Mouse (Mus musculus) Patski (cell line): Measurements from ENCODE around the gene Gm26566. TPM values are rescaled to one million over a fixed set of nuclear protein-coding genes. Genes with fewer than 3 reads are reported as not detected.

ENCODE experiments used
- ATAC-seq: fragments of 100-300 bp; one replicate; pipeline ENCODE4 v1.8.0; 2021
- CTCF ChIA-PET: fragments of 350-600 bp; sonication (Branson Sonifier 250); formaldehyde crosslinking; loops from one replicate; lab custom pipeline; 2022; ENCODE audit warnings: inconsistent platforms; lab: Charles Lee
- POLR2A ChIA-PET: fragments of 350-600 bp; sonication (Branson Sonifier 250); formaldehyde crosslinking; loops from one replicate; lab custom pipeline; 2022; ENCODE audit warnings: antibody characterized with exemption, inconsistent platforms; lab: Charles Lee
- DNase-seq: peaks from one replicate; pipeline ENCODE4 v3.0.0-alpha.2; 2011; ENCODE audit warnings: low read depth, low spot score
- H3K27me3 ChIP-seq: fragments of 371-371 bp; one replicate; pipeline ENCODE4 v1.5.1; 2021
- CTCF ChIP-seq: fragments of 100-300 bp; IDR thresholded peaks from one replicate; pipeline ENCODE4 v1.5.1; 2021
- in situ Hi-C: fragments of 300-500 bp; cut with MboI; formaldehyde crosslinking; loops from 3 replicates; pipeline ENCODE4 v1.11.1; 2018; ENCODE audit warnings: low pct_unique_long_range_greater_than_20kb, mixed read lengths
- polyA plus RNA-seq: library from polyadenylated mRNA; unstranded; gene quantifications from one replicate; pipeline ENCODE4 v1.2.3, GENCODE M21; 2021

Gene Gm26566
- polyA plus RNA-seq, 1 experiment from 2014 or later, result 1.3 TPM

DNA sequence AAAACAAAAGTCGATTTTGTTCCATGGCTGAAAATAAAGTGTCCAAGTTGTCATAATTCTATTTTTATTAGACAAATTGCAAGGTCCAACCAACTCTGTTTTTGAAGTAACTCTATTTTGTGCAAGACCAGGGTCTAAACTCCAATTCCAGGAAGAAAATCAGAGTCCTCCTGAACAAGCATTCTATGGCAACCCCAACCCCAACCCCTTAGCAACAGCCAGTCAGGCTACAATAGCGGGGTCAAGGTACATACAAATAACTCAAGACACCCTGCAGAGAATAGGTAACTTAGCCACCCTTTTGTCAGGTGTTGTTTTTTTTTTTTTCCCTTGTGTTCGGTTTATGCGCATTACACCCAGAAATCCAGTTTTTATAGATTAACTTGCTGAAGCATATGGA, 23.9 kb upstream of the Gm26566 start:
- CTCF ChIA-PET, result interaction anchor here (2.1 to 4.2 kb wide), 3 partner anchors 8 to 40 kb away, joined by 8 to 62 read pairs (median 21); partner anchors contain the start of genes Gm26566 and Klhl9
- H3K27me3 ChIP-seq, result peaks cover 10% of the 10 kb centered on the region
- DNase-seq (no peak), ATAC-seq (no peak)
- POLR2A ChIA-PET, result no interaction called here
- in situ Hi-C loops, result no loop called here
- TF ChIP-seq CTCF, result no peak

DNA sequence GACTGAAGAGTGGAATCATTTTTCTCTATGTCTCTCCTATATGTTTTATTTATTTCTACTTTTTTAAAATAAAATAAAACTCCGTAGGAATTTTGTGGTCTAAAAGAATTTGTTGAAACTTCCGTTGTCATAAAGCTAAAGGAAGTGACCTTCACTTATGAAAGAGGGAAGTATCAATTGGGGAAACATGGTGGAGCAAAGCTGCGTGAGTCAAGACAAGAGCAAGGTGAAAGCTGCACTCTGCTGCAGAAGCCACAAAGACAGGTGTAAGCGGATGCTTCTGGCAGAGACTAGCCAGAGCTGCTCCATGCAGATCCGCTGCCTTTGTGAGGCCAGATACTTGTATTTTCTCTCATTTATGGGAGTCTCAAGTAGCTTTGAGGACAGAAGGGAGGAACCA, 22.8 kb upstream of the Gm26566 start:
- ChIA-PET POLR2A (interaction anchor here (0.6 kb wide), 1 partner anchor 11 kb away, joined by 3 read pairs; no protein-coding TSS in a partner anchor), CTCF (interaction anchor here (0.9 to 4.2 kb wide), 4 partner anchors 25 to 58 kb away, joined by 3 to 62 read pairs (median 12); partner anchors contain the start of genes Gm26566 and Klhl9)
- in situ Hi-C loops, result no loop called here
- no peak for TF ChIP-seq CTCF
- ATAC-seq (no peak), DNase-seq (no peak)
- H3K27me3 ChIP-seq, result peaks cover 3% of the 10 kb centered on the region

DNA sequence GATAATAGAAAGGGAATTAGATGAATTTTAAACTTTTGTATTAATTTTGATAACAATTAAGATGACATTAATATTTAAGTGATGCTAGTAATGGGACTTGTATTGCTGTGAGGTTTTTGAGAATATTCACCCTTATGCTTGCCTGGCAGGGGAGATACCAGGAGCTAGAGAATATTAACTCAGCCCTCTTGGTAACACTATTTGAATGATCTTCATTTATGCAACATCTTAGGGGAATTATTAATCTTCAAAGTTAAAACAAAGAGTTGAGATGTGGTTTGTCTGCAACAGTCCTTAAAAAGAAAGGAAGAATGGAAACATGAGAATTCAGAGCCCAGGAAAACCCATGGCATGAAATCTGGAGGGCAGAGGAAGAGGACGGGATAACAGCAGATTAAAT, 22.3 kb upstream of the Gm26566 start:
- ChIA-PET POLR2A (no interaction called here), CTCF (interaction anchor here (0.9 to 4.2 kb wide), 3 partner anchors 24 to 58 kb away, joined by 3 to 62 read pairs (median 4); partner anchors contain the start of genes Gm26566 and Klhl9)
- DNase-seq (no peak), ATAC-seq (no peak)
- in situ Hi-C loops, result no loop called here
- TF ChIP-seq CTCF, result no peak
- peaks cover 3% of the 10 kb centered on the region for H3K27me3 ChIP-seq

DNA sequence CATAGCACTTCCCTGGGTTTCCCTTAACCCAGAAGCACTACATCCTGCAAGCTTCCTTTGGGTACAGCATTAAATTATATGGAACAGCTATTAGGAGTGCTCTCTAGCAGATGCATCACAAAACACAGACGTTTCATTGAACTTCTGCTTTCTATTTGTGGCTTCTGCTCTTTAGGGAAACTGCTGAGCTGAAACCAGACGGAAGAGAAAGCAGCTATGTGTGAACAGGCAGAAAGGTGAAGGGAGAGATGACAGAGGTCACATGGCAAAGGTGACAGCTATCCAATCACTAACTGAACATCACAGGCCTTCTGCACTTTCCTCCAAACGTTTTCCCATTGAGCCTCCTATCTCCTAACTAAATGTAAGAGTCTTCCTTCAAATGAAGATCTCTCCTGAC, 15.7 kb upstream of the Gm26566 start:
- CTCF ChIA-PET, result interaction anchor here (1.2 to 2.4 kb wide), 3 partner anchors 9 to 33 kb away, joined by 3 to 8 read pairs (median 3); partner anchors contain the start of gene Klhl9

DNA sequence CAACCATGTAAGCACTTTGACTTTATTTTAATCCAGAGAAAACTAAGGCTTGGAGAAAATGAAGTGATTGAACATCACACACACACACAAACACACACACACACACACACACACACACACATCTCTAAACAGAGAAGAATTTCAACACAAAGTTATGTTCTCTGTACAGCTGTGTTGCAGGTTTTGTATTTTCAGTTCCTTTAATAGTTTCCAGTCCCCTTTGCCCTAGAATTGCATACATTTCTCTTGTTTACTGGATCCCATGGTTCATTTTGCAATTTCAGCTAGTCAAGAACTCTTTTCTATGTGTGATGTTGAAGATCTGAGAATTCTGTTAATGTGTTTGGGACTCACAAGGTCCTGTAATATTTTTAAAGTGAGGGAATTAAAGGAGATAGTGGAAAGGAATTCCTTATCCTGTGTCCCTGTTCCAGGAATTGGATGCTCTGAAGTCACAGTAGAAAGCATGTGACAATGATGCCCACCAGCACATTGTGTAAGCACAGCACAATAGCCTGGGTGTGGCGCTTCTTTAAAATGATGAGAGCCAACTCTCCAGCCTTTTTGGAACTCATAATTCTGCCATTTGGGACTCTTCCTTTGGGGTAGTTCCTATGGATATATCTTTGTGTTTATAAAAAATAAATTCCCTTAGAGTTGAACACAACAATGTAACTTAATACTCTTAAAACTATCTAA, 14.3 kb upstream of the Gm26566 start:
- ChIA-PET POLR2A (no interaction called here), CTCF (interaction anchor here (2.4 kb wide), 1 partner anchor 11 kb away, joined by 8 read pairs; no protein-coding TSS in a partner anchor)
- DNase-seq (no peak), ATAC-seq (no peak)
- no peak for TF ChIP-seq CTCF
- no peaks in the 10 kb centered on the region for H3K27me3 ChIP-seq
- in situ Hi-C loops, result no loop called here

More for the DNA sequence above, 15.7 kb upstream of the Gm26566 start:
- DNase-seq (no peak), ATAC-seq (no peak)
- POLR2A ChIA-PET, result no interaction called here
- no peak for TF ChIP-seq CTCF
- no peaks in the 10 kb centered on the region for H3K27me3 ChIP-seq
- in situ Hi-C loops, result no loop called here

DNA sequence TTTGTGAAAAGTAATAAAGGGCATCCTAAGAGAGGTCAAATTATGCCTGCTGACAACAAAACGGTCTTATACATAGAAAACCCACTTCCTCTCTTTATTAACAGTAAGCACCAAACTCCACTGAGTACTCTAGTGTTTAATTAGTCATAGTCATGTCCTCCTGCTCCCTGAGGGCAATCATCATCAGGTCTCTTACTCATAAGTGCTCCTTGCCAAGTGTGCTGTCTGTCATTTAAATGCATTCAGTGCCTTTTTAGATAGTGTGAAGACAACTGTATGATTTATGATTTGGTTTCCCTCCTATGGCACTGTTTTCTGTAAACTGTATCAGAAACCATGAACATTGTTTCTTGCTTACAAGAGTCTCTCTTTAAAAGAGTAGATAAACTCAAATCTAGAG, 7.3 kb upstream of the Gm26566 start:
- CTCF ChIA-PET, result interaction anchor here (1.5 kb wide), 1 partner anchor 18 kb away, joined by 5 read pairs; no protein-coding TSS in a partner anchor
- TF ChIP-seq CTCF, result no peak
- POLR2A ChIA-PET, result no interaction called here
- no peaks in the 10 kb centered on the region for H3K27me3 ChIP-seq
- ATAC-seq (no peak), DNase-seq (no peak)
- in situ Hi-C loops, result no loop called here

DNA sequence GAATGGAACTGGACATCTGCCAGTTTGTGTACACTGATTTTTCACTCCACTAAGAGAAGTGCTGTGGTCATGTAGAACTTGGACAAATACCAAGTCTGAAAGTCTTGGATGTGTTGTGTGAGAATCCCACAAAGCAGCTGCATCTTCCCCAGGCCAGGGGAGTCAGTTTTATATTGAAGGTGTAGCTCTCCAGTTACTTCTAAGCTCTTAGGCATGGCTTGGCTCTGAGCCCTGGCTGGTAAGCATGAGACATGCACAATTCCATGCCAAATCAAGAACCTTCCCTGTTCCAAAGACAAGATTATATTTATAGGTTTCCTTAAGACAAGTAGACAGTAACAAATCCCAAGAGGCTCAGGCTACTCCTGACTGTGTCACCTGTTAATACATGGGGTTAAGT, 6.5 kb upstream of the Gm26566 start:
- TF ChIP-seq CTCF, result no peak
- POLR2A ChIA-PET, result no interaction called here
- no peaks in the 10 kb centered on the region for H3K27me3 ChIP-seq
- no peak for ATAC-seq
- DNase-seq, result no peak
- in situ Hi-C loops, result no loop called here
- CTCF ChIA-PET, result no interaction called here

DNA sequence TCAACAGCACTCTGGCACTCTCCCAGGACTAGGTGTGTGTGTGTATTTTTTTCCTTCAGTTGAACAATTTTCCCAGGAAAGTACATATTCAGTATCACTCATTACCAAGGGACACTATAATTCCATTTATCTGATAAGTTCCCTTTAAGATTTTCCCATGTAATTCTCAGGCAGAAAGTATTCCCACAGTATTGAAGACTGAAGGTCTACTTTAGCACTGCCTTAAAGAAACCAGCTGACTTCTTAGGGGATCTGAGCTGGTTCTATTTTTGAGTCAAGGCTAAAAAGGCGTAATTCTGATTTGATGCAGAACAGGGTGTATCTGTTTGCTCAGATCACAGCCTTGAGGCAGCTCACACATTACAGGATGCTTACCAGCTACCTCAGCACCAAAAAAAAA, 2.9 kb upstream of the Gm26566 start:
- no peak for TF ChIP-seq CTCF
- in situ Hi-C loops, result no loop called here
- DNase-seq (no peak), ATAC-seq (no peak)
- ChIA-PET POLR2A (no interaction called here), CTCF (interaction anchor here (1.3 to 1.4 kb wide), 3 partner anchors 9 to 29 kb away, joined by 3 to 5 read pairs (median 3); no protein-coding TSS in a partner anchor)
- H3K27me3 ChIP-seq, result no peaks in the 10 kb centered on the region

DNA sequence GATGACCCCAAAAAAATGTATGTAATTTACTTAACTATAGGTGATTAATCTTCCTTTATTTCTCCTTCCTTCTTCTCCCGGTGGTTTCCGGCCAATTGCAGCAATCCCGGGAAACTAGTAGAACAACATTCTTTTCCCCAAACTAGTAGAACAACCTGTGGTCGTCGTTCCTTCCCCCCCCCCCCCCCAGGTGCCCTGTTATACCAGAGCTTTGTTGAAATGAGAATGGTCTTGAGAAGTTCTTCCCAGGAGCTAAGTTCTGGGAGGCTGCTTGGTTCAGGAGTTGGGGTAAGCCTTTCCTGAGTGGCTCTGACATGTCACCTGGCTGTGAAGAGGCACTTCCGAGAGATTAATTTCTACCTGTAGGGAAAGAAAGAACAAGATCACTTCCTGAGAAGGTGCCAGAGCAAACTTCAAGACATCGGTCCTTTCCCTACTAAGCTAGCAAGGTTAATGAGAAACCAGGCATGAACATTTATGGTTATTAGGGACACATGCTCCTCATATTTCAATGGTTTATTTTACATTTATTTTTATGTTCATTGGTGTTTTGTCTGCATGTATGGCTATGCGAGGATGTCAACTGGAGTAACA, 2.0 kb downstream of the Gm26566 start:
- ChIA-PET POLR2A (no interaction called here), CTCF (interaction anchor here (0.8 to 7.6 kb wide), 2 partner anchors 15 to 26 kb away, joined by 3 to 62 read pairs; no protein-coding TSS in a partner anchor)
- ATAC-seq (no peak), DNase-seq (no peak)
- no peak for TF ChIP-seq CTCF
- H3K27me3 ChIP-seq, result no peaks in the 10 kb centered on the region
- in situ Hi-C loops, result no loop called here

DNA sequence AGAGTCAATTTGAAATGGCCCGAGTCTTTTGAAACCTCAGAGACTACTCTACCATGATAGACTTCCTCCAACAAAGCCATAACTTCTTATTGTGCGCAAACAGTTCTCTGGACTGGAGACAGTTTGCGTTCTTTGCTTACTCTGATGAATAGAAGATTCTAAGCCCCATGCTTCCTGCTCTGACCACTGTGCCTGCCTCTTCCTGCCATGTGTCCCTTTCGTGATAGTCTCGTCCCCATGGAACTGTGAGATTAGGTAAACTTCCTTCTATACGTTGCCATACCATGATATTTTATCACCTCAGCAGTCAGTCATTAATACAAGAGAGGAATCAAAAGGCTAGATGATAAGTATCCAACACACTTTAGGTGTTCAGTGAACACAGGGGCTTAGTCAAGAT, 5.1 kb downstream of the Gm26566 start:
- ChIA-PET POLR2A (interaction anchor here (0.6 kb wide), 1 partner anchor 200 kb away, joined by 4 read pairs; no protein-coding TSS in a partner anchor), CTCF (interaction anchor here (0.8 to 7.6 kb wide), 3 partner anchors 11 to 41 kb away, joined by 3 to 62 read pairs (median 6); no protein-coding TSS in a partner anchor)
- DNase-seq (no peak), ATAC-seq (no peak)
- TF ChIP-seq CTCF, result no peak
- in situ Hi-C loops, result loop anchor here (5.0 kb wide), 1 partner anchor 34 kb away; the partner anchor contains the start of gene Ifnab
- H3K27me3 ChIP-seq, result no peaks in the 10 kb centered on the region
